Mouse (Mus musculus) ES-E14 (cell line): ENCODE data around the gene Gm10134. TPM values are rescaled to one million over a fixed set of nuclear protein-coding genes. Genes with fewer than 3 reads are reported as not detected.

Experiments
- DNase-seq: peaks from one replicate; pipeline ENCODE4 v3.0.0-alpha.2; 2013; ENCODE audit warnings: low read depth, low spot score
- H3K27ac ChIP-seq: 2 replicates; pipeline ENCODE4 v1.5.1; 2012; ENCODE audit warnings: low read depth, mild to moderate bottlenecking, low read length, moderate library complexity, mixed read lengths; ENCODE audit not compliant: poor library complexity, insufficient read depth, severe bottlenecking
- H3K36me3 ChIP-seq: 2 replicates; pipeline ENCODE4 v1.6.1; 2012; ENCODE audit warnings: mild to moderate bottlenecking, low read length, moderate library complexity, mixed read lengths; ENCODE audit not compliant: control insufficient read depth, poor library complexity, insufficient read depth, severe bottlenecking
- H3K4me1 ChIP-seq, 2 experiments: fragments of 150-350 bp in 1 of 2; sonication (generic) in 1 of 2; 2 replicates each; pipeline ENCODE4 v1.6.1; 2012; ENCODE audit warnings: low read length in 2 of 2, mild to moderate bottlenecking in 1 of 2, mixed read lengths in 1 of 2; ENCODE audit not compliant: control insufficient read depth in 2 of 2, insufficient read depth in 2 of 2, poor library complexity in 1 of 2
- H3K4me3 ChIP-seq, 2 experiments: fragments of 150-350 bp in 1 of 2; sonication (generic) in 1 of 2; 2 replicates each; pipeline ENCODE4 v1.5.1; 2012; ENCODE audit warnings: low read length in 2 of 2, low read depth in 1 of 2, mild to moderate bottlenecking in 1 of 2, mixed read lengths in 1 of 2; ENCODE audit not compliant: insufficient read depth in 1 of 2, poor library complexity in 1 of 2, severe bottlenecking in 1 of 2
- H3K9ac ChIP-seq: 2 replicates; pipeline ENCODE4 v1.6.1; 2012; ENCODE audit warnings: low read depth, mild to moderate bottlenecking, low read length, mixed read lengths; ENCODE audit not compliant: poor library complexity, insufficient read depth, severe bottlenecking
- H3K9me3 ChIP-seq: fragments of 150-350 bp; sonication (generic); 2 replicates; pipeline ENCODE4 v1.6.1; 2012; ENCODE audit warnings: low read depth, mild to moderate bottlenecking, low read length; ENCODE audit not compliant: control insufficient read depth, insufficient read depth
- CHD2 ChIP-seq: IDR thresholded peaks from 2 replicates; pipeline ENCODE4 v1.6.1; 2014; ENCODE audit warnings: mild to moderate bottlenecking, low read depth, low read length, inconsistent platforms
- HCFC1 ChIP-seq: IDR thresholded peaks from 2 replicates; pipeline ENCODE4 v1.6.1; 2012; ENCODE audit warnings: low read length, inconsistent platforms, borderline replicate concordance; ENCODE audit not compliant: insufficient read depth
- MAFK ChIP-seq: IDR thresholded peaks from 2 replicates; pipeline ENCODE4 v1.6.1; 2014; ENCODE audit warnings: mild to moderate bottlenecking, low read depth, low read length, inconsistent platforms; ENCODE audit not compliant: insufficient read depth
- ZC3H11A ChIP-seq: IDR thresholded peaks from 2 replicates; pipeline ENCODE4 v1.6.1; 2012; ENCODE audit warnings: low read depth, mild to moderate bottlenecking, inconsistent platforms, low read length, borderline replicate concordance
- ZNF384 ChIP-seq: IDR thresholded peaks from 2 replicates; pipeline ENCODE4 v1.6.1; 2012; ENCODE audit warnings: low read depth, low read length, inconsistent platforms
- in situ Hi-C, 2 experiments: fragments of 600-800 bp; cut with MboI; formaldehyde crosslinking; loops; one replicate each; pipeline ENCODE4 v1.15.1; 2025; ENCODE audit warnings: low sequenced_read_pairs in 2 of 2, inconsistent platforms in 1 of 2; ENCODE audit not compliant: unreplicated experiment in 2 of 2
- total RNA-seq: library from RNA; depleted of rRNA; stranded (reverse); fragments of 300-350 nt; gene quantifications from 2 replicates; pipeline ENCODE4 v1.2.3, GENCODE M21; 2012

Gm10134 gene
- total RNA-seq, 1 experiment = 0.80 TPM

DNA sequence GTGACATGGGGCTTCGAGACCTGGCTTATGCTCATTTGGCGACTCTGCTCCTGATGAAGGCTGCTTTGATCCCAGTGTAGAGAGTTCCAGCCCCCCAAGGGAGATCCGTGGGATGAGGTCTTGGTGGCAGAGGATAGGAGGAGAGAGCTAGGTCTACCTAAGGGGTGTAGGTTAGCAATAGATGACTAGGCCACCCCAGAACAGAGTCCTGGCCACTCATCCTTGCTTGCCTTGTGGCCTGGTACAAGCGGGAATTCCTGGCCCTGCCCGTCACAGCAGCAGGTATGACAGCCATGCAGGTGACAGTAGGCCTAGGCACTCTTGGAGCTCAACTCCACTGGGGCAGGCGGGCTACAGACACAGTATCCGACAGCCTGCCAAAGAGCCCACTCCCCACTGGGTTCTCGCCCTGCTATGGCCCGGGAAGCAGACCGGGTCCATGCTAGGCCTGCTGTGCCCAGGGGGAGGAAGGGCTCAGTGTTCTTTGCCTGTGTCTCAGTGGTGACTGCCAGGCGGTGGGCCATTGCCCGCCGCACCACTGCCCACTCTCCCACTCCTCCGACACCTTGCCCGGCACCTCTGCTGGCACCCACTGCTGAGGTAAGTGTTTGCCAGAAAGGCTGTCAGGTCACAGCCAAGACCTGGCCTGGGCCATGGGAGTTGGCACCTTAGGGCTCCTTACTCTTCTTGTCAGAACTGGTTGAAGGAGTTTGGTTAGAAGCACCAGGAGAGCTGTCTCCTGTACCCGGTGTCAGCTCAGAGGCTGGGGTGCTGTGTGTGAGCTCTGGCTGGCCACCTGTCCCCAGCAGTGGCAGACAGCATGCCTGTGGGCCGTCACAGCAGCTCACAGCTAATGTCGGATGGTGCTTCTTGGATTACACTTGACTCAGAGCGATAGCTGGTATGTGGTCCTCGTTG is 21.8 kb downstream of the Gm10134 start:
- TF ChIP-seq MAFK = no peak
- TF ChIP-seq HCFC1 = no peak
- no peak for TF ChIP-seq CHD2
- Histone ChIP-seq H3K4me1 (peaks cover 5 to 25% of the 10 kb centered on the region in 2 experiments; a peak in 3 of 4 replicates), H3K27ac (no peak overlapping the region), H3K9ac (no peak overlapping the region; the same call in 1 of the 2 replicates), H3K36me3 (no peaks in the 10 kb centered on the region), H3K4me3 (no peak overlapping the region), H3K9me3 (no peaks in the 10 kb centered on the region)
- in situ Hi-C loops = no loop called here
- DNase-seq = no peak

GRCm38 (mm10) chr2:28528354-28528730 is 22.4 kb downstream of the Gm10134 start:
- no peaks in the 10 kb centered on the region for H3K36me3 ChIP-seq
- no peak overlapping the region for H3K27ac ChIP-seq
- H3K9ac ChIP-seq = no peak overlapping the region
- peaks cover 7 to 27% of the 10 kb centered on the region in 2 experiments for H3K4me1 ChIP-seq
- in situ Hi-C loops = no loop called here
- H3K9me3 ChIP-seq = no peaks in the 10 kb centered on the region
- DNase-seq = no peak
- H3K4me3 ChIP-seq = no peak overlapping the region
- TF ChIP-seq ZNF384 = no peak
- no peak for TF ChIP-seq HCFC1
- no peak for TF ChIP-seq MAFK
- TF ChIP-seq ZC3H11A = no peak
- TF ChIP-seq CHD2 = no peak

DNA sequence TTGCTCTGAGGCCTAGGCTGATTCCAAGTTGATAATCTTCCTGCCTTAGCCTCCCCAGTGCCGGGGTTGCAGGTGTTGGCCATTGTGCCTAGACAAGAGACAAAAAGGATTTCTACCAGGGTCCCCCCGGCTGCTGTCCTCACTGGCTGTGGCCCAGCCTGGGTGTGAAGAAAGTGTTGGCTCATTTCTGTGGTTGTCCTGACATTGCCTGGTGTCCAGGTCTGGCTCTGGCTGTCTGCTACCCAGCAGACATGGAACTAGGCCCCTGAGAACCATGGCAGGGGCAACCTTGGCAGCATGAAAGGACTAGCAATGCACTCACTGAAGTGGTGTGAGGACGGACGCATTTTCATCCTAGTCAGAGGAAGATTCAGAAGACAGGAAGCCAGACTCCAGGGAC is 24.0 kb downstream of the Gm10134 start:
- no peak overlapping the region for H3K27ac ChIP-seq
- H3K9me3 ChIP-seq = no peaks in the 10 kb centered on the region
- no peak for DNase-seq
- in situ Hi-C loops = no loop called here
- H3K9ac ChIP-seq = no peak overlapping the region
- TF ChIP-seq HCFC1 (no peak), CHD2 (no peak), MAFK (no peak), ZNF384 (no peak), ZC3H11A (no peak)
- no peaks in the 10 kb centered on the region for H3K36me3 ChIP-seq
- no peak overlapping the region for H3K4me3 ChIP-seq
- H3K4me1 ChIP-seq = peaks cover 4 to 25% of the 10 kb centered on the region in 2 experiments

GRCm38 (mm10) chr2:28530311-28530710 is 24.4 kb downstream of the Gm10134 start:
- no peaks in the 10 kb centered on the region for H3K36me3 ChIP-seq
- no peak overlapping the region for H3K27ac ChIP-seq
- TF ChIP-seq ZNF384 (no peak), CHD2 (no peak), HCFC1 (no peak), MAFK (no peak), ZC3H11A (no peak)
- H3K4me1 ChIP-seq = peaks cover 3 to 22% of the 10 kb centered on the region in 2 experiments
- no peak for DNase-seq
- H3K4me3 ChIP-seq = no peak overlapping the region
- no peaks in the 10 kb centered on the region for H3K9me3 ChIP-seq
- in situ Hi-C loops = no loop called here
- H3K9ac ChIP-seq = no peak overlapping the region
